Mouse (Mus musculus): ENCODE results near the gene Bcat2. TPM values are rescaled to one million over a fixed set of nuclear protein-coding genes. Genes with fewer than 3 reads are reported as not detected.

Bcat2 gene
- polyA plus RNA-seq, 1 experiment = 173 TPM

DNA sequence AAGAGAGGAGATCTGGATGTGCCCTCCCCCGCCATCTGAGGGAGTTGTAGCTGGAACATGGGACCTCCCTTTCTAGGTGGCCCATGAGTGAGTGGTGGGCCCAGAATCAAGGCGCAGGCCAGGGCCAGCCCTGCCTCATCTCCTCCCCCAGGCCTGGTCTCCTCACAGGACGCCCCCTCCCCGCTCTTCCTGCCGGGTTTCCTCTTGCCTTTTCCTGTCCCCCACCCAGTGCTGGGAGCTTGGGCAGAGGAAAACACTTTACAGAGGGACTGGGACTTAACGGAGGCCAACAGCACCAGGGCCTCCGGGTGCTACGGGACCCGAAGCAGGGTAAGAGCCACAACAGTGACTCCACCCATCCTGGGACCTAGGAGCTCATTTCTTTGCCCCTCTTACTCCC lies 57.3 kb downstream of the Bcat2 start, which contains the start of gene Rasip1:
Gene Rasip1 (plus strand): TSS at position 228 of the 400 bp plus-strand sequence.
- Histone ChIP-seq H3K27ac (ENCODE audit: control insufficient read depth, insufficient read depth, low read length) (no peak within 1 kb of the TSS), H3K27me3 (ENCODE audit: control insufficient read depth, insufficient read depth, low read length) (no peaks in the 10 kb centered on the region), H3K36me3 (ENCODE audit: control insufficient read depth, insufficient read depth, low read length) (no peaks in the 10 kb centered on the region), H3K4me1 (replicated peaks; ENCODE audit: control insufficient read depth, insufficient read depth, low read length) (peaks cover 4% of the 10 kb centered on the region; the same call in 1 of the 2 replicates), H3K4me3 (ENCODE audit: control insufficient read depth, insufficient read depth, low read length) (peak within 1 kb of the TSS; percentile 41)
- no peak for TF ChIP-seq POLR2A (IDR thresholded peaks at IDR 0.05; ENCODE audit: control insufficient read depth, extremely low read depth, insufficient read depth, low read length, poor library complexity)
- no peak for TF ChIP-seq CTCF (IDR thresholded peaks at IDR 0.05; ENCODE audit: borderline replicate concordance, control insufficient read depth, extremely low read depth, insufficient read depth, low read length, poor library complexity)
- WGBS = 74% methylated on average over 9 of the region's 9 CpGs
- no peak for DNase-seq

DNA sequence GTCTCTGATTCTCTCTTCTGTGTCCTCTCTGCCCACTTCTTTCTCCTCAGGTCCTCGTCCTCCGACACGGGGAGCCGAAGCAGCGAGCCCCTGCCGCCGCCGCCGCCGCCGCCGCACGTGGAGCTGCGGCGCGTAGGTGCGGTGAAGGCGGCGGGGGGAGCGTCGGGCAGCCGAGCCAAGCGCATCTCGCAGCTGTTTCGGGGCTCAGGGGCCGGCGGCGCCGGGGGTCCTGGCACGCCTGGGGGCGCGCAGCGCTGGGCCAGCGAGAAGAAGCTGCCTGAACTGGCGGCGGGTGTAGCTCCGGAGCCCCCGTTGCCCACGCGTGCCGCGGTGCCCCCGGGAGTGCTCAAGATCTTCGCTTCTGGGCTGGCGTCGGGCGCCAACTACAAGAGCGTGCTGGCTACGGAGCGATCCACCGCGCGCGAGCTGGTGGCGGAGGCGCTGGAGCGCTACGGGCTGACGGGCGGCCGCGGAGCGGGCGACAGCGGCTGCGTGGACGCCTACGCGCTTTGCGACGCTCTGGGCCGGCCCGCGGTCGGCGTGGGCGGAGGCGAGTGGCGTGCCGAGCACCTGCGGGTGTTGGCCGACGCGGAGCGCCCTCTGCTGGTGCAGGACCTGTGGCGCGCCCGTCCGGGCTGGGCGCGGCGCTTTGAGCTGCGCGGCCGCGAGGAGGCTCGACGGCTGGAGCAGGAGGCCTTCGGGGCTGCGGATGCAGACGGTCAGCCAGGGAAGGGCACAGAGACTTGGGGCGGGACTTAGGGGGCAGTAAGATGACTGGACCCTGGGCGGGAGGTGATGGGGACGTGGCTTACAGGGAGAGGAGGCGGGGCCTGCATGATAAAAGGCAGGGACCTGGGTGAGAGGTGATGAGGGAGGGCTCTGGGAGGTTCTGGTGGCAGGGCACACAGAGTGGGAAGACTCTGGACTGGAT lies 58.7 kb downstream of the Bcat2 start:
- peak overlapping the region; percentile 41 for H3K4me3 ChIP-seq (ENCODE audit: control insufficient read depth, insufficient read depth, low read length)
- no peaks in the 10 kb centered on the region for H3K36me3 ChIP-seq (ENCODE audit: control insufficient read depth, insufficient read depth, low read length)
- peaks cover 4% of the 10 kb centered on the region; the same call in 1 of the 2 replicates for H3K4me1 ChIP-seq (replicated peaks; ENCODE audit: control insufficient read depth, insufficient read depth, low read length)
- H3K27me3 ChIP-seq (ENCODE audit: control insufficient read depth, insufficient read depth, low read length) = no peaks in the 10 kb centered on the region
- TF ChIP-seq POLR2A (IDR thresholded peaks at IDR 0.05; ENCODE audit: control insufficient read depth, extremely low read depth, insufficient read depth, low read length, poor library complexity) (0 out of 2 replicates have a peak, but pooled peaks have one; percentile 28), CTCF (IDR thresholded peaks at IDR 0.05; ENCODE audit: borderline replicate concordance, control insufficient read depth, extremely low read depth, insufficient read depth, low read length, poor library complexity) (peak; percentile 99)
- no peak overlapping the region for H3K27ac ChIP-seq (ENCODE audit: control insufficient read depth, insufficient read depth, low read length)
- peak; percentile 88 for DNase-seq
- 2% methylated on average over 105 of the region's 105 CpGs for WGBS

DNA sequence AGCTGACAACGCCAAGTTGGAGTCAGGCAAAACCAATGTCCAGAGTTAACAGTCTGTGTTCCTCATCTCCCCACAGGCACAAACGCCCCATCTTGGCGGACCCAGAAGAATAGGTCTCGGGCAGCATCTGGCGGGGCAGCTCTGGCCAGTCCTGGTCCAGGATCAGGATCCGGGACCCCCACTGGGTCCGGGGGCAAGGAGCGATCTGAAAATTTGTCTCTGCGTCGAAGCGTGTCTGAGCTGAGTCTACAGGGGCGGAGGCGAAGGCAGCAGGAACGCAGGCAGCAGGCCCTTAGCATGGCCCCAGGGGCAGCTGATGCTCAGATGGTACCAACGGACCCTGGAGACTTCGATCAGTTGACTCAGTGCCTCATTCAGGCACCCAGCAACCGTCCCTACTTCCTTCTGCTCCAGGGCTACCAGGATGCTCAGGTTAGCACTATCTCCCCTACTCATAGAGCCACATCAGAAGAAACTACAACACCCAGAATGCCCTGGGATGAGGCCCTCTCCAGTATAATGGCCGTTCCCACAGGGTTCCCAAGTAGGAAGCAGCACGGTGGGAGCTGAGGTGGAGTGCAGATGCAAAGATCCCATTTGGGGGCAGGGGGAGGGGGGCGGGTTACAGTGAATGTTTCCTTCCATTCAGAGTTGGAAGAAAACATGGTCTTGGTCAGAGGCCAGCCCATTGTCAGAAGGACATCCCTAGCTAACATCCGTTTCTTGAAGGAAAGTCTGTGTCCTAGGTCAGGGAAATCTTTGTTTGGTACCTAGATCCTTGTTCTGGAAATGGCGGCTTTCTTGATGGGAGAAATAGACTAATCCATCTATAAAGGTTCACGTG lies 60.3 kb downstream of the Bcat2 start:
- H3K4me3 ChIP-seq (ENCODE audit: control insufficient read depth, insufficient read depth, low read length) = no peak overlapping the region
- 94% methylated on average over 23 of the region's 23 CpGs for WGBS
- peaks cover 4% of the 10 kb centered on the region; the same call in 1 of the 2 replicates for H3K4me1 ChIP-seq (replicated peaks; ENCODE audit: control insufficient read depth, insufficient read depth, low read length)
- no peaks in the 10 kb centered on the region for H3K36me3 ChIP-seq (ENCODE audit: control insufficient read depth, insufficient read depth, low read length)
- H3K27ac ChIP-seq (ENCODE audit: control insufficient read depth, insufficient read depth, low read length) = no peak overlapping the region
- H3K27me3 ChIP-seq (ENCODE audit: control insufficient read depth, insufficient read depth, low read length) = no peaks in the 10 kb centered on the region
- no peak for DNase-seq
- TF ChIP-seq CTCF (IDR thresholded peaks at IDR 0.05; ENCODE audit: borderline replicate concordance, control insufficient read depth, extremely low read depth, insufficient read depth, low read length, poor library complexity) (no peak), POLR2A (IDR thresholded peaks at IDR 0.05; ENCODE audit: control insufficient read depth, extremely low read depth, insufficient read depth, low read length, poor library complexity) (no peak)

DNA sequence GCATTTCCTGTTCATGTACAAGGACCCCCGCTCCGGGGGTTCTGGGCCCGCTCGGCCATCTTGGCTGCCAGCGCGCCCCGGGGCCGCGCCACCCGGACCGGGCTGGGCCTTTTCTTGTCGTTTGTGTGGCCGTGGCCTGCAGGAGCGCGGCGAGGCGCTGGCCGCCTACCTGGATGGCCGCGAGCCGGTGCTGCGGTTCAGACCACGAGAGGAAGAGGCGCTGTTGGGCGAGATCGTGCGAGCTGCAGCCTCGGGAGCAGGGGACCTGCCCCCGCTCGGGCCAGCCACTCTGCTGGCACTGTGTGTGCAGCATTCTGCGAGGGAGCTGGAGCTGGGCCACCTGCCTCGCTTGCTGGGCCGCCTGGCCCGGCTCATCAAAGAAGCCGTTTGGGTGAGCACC lies 62.5 kb downstream of the Bcat2 start:
- DNase-seq = no peak
- H3K27me3 ChIP-seq (ENCODE audit: control insufficient read depth, insufficient read depth, low read length) = no peaks in the 10 kb centered on the region
- H3K27ac ChIP-seq (ENCODE audit: control insufficient read depth, insufficient read depth, low read length) = no peak overlapping the region
- H3K4me3 ChIP-seq (ENCODE audit: control insufficient read depth, insufficient read depth, low read length) = no peak overlapping the region
- no peak for TF ChIP-seq CTCF (IDR thresholded peaks at IDR 0.05; ENCODE audit: borderline replicate concordance, control insufficient read depth, extremely low read depth, insufficient read depth, low read length, poor library complexity)
- no peak for TF ChIP-seq POLR2A (IDR thresholded peaks at IDR 0.05; ENCODE audit: control insufficient read depth, extremely low read depth, insufficient read depth, low read length, poor library complexity)
- no peaks in the 10 kb centered on the region for H3K36me3 ChIP-seq (ENCODE audit: control insufficient read depth, insufficient read depth, low read length)
- 78% methylated on average over 35 of the region's 35 CpGs for WGBS
- peaks cover 4% of the 10 kb centered on the region for H3K4me1 ChIP-seq (replicated peaks; ENCODE audit: control insufficient read depth, insufficient read depth, low read length)

DNA sequence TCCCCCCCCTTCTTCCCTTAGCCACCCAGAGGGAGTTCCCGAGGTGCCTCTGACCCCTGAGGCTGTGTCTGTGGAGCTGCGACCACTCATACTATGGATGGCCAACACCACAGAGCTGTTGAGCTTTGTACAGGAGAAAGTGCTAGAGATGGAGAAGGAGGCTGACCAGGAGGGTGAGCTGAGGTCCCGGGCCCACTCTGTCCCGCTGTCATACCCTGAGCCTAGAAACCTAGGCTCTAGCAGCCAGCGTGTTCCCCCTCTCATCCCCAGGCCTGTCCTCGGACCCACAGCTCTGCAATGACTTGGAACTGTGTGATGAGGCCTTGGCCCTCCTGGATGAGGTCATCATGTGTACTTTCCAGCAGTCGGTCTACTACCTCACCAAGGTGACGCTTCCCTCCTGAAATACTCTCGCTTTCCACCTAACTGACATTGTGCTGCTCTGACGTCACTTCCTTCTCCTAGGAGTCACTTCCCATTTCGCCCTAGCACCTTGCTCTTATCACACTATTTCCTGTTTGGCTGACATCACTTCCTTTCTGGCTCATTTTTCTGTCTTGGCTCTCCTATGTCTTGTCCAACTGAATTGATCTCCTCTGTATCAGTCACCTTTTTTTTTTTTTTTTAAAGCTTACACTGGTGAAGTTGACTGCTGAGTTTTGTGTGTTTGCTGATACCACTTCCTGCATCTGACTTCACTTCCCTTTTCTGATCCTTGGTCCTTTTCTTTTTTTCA lies 65.2 kb downstream of the Bcat2 start:
- Histone ChIP-seq H3K4me1 (replicated peaks; ENCODE audit: control insufficient read depth, insufficient read depth, low read length) (no peaks in the 10 kb centered on the region; the same call in 1 of the 2 replicates), H3K27ac (ENCODE audit: control insufficient read depth, insufficient read depth, low read length) (no peak overlapping the region), H3K36me3 (ENCODE audit: control insufficient read depth, insufficient read depth, low read length) (no peaks in the 10 kb centered on the region), H3K27me3 (ENCODE audit: control insufficient read depth, insufficient read depth, low read length) (no peaks in the 10 kb centered on the region), H3K4me3 (ENCODE audit: control insufficient read depth, insufficient read depth, low read length) (no peak overlapping the region)
- TF ChIP-seq CTCF (IDR thresholded peaks at IDR 0.05; ENCODE audit: borderline replicate concordance, control insufficient read depth, extremely low read depth, insufficient read depth, low read length, poor library complexity) = no peak
- no peak for TF ChIP-seq POLR2A (IDR thresholded peaks at IDR 0.05; ENCODE audit: control insufficient read depth, extremely low read depth, insufficient read depth, low read length, poor library complexity)
- WGBS = 67% methylated on average over 11 of the region's 11 CpGs
- no peak for DNase-seq
